Mouse (Mus musculus) lung, postnatal 4 days (tissue): ENCODE data around the gene Anapc2.

ENCODE experiments used
- DNase-seq, 2 experiments: peaks; one replicate each; pipeline ENCODE4 v3.0.0; 2021

The Anapc2 gene

DNA sequence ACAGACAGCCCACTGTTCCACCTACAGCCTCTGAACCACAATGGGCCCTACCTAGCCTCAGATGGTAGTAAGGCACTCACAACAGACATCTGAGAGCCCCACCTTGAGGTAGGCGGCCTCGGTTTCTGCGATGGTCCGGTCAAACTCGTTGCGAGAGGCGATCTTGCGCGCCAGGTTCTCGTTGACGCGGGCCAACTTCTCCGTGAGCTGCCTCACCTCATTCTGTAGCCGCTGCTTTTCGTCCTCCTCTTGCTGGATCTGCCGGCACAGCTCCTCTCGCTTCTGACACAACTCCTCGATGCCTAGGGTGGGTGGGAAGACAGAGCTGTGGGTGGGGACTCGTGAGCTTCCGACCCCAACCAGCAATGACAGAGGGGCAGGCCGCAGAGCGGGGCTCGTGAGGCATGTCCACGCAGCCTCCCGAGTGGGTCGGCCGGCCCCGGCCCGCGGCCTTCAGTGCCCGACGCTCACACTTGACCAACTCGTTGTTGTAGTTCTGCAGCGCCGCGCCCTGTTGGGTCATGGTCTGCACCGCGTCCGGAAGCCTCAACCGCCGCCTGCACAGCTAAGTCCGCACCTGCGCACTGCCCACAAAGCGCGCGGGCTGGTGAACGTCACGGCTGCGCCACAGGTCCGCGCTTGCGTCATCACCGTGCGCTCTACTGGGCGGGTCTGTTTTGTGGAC is at the start of gene Anapc2, which contains the start of gene Ssna1:
Gene Anapc2, plus strand, starts transcription at position 652 of the 685 bp plus-strand sequence.
Gene Ssna1, minus strand, starts transcription at position 612 of the 685 bp plus-strand sequence.
- DNase-seq, result peak; percentile 98 to 99

DNA sequence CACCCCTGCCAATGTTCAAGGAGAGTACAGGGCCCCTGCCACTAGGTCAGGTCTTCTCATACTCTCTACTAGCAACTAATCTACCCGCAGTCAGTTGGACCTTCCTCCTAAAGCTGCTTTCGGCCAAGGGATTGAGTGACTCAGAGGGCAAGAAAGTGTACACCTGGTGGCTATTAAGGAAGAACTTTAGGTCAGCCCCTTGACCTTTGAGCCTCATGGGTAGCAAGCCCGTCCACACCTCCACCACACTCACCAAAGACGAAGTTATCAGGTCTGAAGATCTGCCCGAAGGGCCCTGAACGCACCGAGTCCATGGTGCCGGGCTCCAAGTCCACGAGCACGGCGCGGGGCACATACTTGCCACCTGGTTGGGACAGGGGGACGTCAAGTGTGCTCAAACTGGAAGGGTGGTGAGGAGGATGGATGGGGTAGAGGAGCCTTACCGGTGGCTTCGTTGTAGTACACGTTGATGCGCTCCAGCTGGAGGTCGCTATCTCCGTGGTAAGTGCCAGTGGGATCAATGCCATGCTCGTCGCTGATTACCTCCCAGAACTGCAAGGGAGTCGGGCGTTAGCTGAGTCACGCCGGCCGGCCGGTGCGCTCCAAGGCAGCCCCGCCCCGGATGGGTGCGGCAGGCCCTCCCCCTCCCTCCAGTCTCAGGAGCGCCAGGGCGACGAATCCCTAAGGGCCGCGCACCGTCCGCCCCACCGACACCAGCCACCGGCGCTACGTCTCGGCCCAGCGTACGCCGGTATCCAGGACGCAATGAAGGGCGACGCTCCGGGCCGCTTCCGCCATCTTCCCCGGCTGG is 48.4 kb upstream of the Anapc2 start:
- peak; percentile 86 to 91 for DNase-seq

DNA sequence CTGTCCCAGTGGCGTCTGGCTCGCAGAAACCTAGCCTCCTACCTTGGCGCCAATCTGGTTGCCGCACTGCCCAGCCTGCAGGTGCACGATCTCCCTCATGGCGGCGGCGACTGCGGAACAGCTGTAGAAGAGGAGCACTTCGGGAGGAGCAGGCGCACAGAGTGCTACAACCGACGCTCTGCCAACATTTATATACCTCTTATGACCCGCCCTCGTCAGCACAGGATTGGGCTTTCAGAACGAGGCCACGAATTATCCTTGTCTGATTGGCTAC is 47.8 kb upstream of the Anapc2 start, which contains the start of gene Tubb4b:
Gene Tubb4b, minus strand, starts transcription at position 211 of the 274 bp plus-strand sequence.
- no peak for DNase-seq

DNA sequence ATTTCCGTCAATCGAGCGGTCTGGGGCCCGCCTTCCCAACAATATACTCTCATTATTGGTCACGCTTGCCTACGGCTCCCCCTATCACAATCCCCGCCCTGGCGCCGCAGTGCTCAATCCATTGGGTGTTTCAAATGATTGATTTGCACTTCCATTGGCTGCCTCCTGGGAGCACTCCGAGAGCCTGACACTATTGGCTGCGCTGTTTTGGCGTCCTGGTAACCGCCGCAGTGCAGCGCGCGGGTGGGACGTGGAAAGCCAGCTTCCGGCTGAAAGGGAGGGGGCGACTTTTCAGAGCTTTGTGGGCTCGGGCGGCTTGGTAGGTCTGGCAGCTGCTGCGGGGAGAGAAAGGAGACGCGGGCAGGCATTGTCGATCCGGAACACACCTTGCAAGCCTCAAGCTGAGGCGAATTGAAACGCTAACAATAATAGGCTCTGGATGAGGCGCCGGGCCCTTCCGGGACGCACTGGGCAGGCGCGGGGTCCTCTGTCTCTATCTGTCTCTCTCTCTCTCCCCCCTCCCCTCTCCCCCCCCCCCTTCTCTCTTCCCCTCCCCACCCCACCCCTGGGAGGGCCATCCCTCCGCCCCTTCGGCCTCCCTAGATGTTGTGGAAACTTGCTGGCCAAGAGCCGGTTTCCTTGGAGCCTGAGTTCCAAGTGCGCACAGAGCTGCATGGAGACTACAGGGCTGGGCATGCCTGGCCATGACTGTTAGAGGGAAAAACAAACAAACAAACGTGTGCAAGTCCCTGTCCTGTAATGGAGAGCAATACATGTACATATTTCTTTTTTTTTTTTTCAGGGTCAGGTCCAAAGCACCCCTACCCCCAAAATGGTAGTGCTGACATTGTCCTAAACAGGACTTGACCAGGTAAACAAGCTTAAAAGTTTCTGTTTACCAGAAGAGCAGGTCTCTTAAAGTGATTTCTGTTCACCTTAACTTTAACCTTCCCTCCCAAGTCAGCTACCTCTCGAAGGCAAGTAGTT is 47.2 kb upstream of the Anapc2 start:
- DNase-seq, result peak; percentile 98 to 100

DNA sequence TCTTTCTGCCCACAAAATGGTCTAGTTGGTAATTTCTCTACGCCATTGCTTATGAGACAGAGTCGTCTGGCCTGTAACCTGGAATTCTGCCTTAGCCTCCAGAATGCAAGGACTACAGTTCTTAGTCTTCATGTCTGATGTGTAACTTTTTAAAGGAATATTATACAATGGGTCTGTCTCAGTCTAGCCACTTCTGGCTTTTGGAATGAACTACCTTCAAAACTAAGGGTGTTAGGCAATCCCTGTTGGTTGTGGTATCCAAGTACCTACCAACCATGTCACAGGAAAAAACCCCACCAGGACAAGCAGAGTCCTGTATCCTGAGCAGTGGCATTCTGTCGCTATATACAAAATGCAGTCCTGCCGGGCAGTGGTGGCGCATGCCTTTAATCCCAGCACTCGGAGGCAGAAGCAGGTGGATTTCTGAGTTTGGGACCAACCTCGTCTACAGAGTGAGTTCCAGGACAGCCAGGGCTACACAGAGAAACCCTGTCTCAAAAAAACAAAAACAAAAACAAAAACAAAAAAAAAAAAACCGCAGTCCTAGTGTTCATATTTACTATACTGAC is 46.4 kb upstream of the Anapc2 start:
- no peak for DNase-seq

DNA sequence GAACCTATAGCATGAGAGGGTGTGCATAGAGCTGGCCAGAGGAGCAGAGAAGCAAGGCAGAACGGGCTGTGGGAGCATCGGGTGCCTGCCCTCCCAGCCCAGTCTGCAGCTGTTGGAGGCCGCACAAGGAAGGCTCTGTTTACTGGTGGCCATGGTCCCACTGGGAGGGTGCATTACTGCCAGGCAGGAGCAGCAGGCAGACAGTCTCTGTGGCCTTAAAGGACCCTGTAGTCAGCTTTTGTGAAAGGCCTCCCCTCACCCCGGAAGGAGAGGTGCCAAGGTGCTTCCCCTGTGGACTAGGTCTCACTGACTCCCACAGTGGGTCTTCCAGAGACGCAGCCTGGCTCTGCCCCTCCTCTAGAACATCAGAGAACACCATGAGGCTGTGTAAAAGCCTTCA is 45.4 kb upstream of the Anapc2 start:
- no peak for DNase-seq

DNA sequence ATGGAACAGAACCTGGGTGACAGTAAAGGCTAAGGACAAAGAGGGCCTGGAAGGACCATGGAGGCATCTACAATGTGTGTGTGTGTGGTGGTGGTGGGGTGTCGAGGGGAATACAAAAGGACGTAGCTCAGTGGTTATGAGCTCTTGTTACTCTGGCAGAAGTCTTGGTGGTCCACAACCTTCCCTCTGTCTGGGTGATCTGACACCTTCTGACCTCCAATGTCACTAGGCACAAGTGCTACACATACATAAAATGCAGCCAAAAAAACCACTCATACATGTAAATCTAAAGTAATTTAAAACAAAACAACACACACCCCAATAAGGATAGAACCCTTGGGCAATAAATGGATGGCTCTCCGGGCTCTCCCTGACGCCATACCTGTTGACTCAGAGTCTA is 44.9 kb upstream of the Anapc2 start:
- no peak for DNase-seq

DNA sequence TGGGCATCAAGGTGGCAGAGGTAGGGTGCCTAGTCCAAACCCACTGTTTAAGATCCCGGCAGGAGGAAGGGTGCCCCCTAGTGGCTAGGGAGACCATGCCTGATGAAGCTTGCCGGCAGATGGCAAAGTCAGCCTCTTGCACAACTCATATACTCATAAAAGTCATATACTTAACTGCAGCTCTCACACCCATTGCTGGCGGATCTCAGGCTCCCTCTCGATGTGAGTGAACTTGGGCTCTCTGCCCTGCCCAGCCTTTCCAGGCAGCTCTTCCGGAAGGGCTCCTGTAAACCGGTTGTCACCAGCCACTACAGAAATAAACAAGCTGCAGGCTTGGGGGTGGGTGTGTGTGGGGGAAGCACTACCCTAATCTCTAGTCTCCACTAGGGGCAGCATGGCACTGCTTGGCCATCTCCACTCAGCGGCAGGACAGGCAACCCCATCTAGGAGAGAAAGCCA is 43.8 kb upstream of the Anapc2 start:
- DNase-seq, result peak; percentile 93 to 96

DNA sequence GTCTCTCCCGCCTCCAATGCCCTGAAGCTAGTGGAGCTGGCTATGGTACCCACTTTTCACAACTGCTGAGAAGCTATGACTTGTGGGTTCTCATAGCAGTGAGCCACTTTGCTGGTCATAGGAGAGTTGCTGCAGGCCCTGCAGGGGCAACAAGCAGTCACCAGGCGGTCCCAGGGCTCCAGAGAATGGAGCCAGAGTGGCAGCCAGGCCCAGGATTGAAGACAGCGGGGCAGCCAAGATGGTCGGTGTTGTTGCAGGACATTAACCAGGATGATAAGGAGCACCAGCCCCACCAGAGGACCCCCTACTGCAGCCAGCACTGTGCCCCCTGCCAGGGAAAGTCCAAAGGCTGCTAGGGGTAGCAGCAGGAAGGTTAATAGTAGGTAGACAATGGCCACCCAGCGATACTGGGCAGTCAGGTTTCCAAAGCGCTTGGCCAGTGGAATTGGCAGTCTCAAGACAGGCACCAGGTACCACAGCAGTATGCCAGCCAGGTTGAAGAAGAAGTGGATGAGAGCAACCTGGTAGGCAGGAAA is 43.2 kb upstream of the Anapc2 start:
- no peak for DNase-seq

DNA sequence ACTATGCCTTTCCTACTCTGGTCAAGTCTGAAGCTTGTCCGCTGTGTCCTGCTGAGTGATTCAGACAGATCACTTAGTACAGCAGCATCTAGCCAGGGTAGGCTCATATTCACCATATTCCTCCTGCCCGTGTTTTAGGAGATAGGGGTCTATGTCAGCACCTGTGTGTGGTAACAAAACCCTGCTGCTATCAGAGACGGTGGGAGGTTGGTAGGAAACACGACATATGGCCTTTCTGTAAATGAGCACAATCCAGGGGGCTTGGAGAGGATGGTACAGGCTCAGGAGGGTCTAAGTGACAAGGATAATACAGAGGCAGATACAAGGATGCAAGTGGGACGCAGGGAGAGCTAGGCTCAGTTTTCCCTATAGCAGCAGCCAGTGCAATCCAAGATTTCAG is 42.7 kb upstream of the Anapc2 start:
- DNase-seq, result no peak

DNA sequence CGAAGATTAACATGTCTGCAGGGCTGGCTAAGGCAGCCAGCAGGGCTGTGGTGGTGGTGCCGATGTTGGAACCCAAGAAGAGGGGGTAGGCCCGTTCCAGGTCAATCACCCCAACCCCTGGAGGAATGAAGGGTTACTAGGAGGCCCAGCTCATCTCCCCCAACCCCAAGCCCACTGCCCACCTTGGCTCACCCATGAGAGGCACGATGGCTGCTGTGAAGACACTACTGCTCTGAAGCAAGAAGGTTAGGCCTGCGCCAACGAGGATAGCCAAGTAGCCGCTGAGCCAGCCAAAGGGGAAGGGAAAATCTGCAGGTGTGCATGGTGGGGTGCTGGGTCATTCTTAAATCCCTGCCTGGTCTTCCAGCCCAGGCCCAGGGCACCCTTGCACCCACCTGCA is 41.7 kb upstream of the Anapc2 start:
- no peak for DNase-seq

DNA sequence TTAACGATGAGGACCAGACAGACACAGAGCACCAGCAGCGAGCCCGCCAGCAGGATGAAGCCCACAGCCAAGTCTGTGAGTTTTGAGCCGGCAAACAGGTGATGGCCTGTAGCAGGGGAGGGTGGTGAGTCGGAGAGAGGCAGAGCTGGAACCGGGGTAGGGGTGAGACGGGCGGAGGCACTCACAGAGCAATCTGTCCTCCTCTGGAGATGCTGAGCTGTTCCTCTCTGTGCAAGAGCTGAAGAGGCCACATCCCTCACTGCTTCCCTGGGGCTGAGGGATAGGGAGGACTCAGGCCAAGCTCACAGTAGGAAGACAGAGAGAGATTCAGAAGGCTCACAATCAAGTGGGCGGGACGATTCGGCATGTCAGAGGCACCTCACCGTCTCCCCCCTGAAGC is 41.2 kb upstream of the Anapc2 start:
- DNase-seq, result no peak

DNA sequence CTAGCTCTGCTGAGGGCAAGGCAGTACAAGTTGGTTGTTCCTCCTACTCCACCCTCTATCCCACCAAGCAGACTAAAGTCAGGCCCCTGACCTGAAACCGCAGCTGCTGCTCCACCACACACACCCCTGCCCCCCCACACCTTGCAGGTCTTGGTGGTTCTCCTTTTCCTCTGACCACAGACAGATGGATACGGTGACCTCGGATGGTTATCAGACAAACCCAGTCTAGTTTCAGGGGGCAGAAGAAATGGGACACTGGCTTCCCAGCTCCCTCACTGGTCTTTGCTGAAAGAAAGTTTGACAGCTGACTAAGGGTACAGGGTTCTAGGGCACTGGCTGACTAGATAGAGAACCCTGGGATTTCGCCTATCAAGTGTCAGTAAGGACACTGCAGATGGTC is 38.9 kb upstream of the Anapc2 start:
- no peak for DNase-seq

DNA sequence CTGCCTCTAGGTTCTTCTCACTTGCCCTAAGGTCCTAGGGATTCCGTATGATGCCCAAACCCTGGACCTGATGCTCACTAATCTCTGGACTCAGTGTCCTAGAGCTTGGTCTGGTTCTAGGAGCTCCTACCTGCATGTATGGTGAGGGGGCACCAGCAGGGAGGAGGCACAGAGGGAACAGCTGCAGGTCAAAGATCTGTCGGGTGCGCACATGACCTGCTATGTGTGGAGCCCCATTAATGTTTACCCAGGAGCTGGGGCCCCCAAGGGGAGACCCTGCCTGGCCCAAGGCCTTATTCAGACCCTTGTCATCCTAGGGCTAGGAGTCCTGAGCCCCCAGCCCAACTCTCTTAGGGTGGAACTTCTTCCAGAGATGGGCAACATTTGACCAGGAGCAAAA is 38.2 kb upstream of the Anapc2 start, which contains the start of gene Slc34a3:
Gene Slc34a3, minus strand, starts transcription at position 315 of the 400 bp plus-strand sequence.
- DNase-seq, result no peak

DNA sequence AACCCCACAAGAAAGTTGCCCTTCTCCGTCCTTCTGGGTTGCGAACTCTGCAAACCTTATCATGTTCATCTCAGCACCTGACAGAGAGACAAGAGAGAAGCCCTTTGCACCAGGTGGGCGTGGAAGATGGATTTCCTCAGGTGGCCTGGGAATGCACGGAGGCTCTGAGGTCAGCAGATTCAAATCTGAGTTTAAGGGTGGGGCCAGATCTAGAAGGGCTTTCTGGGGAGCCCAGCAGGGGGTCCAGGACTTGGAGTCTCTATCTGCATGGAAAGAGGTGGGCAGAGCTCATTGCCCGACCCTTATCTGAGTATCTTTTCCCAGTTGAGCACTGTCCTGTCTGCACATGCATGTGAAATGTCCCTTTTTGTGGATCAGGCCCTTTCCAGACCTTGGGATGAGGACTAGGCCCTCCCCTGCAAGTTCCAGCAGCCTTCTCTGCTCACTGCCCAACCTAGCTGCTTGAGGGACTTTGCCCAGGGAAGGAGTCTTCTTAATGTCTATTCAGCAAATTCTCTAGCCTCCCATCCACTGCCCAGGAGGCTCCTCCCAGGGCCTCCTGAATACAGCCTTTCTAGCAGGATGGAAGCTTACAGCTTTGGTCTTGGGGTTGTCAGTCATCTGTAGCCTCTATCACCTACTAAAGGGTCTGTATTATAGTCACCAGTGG is 37.6 kb upstream of the Anapc2 start:
- no peak for DNase-seq

DNA sequence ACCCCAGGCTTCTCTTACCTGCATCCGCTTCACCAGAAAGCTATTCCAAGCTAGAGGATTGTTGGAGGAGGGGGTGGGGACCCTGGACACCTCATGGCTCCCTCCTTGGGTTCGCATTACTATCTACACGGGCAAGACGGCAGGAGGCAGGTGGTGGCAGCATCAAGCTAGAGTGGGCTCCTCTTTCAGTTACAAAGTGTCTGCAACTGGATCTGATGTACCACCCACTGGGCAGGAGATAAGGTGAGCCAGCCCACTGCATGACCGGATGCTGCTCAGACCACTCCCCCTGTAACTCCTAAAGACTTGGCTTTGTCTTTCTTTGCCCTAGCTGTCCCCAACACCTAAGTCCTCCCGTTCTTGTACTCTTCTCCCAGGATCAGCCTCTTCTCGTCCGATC is 35.7 kb upstream of the Anapc2 start, which contains the start of gene Rnf224:
Gene Rnf224, minus strand, starts transcription at position 174 of the 400 bp plus-strand sequence.
- no peak for DNase-seq

DNA sequence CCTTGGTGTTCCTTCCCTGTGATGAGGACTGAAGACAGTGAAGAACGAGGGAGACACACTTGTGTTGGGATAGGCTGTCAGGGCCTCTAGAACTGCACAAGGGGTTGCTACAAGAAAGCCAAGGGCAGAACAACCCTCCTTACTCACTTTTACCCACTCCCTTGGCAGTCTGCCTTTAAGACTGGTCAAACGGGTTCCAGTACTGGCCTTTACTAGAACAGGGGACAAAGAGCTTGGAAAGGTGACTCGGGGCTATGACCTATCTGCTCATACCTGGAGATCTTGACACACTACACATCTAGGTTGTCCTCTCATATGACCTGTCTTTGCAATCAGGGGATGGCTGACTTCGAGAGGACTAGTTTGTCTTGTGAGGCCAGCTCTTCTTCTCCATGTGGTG is 34.8 kb upstream of the Anapc2 start:
- peak in 1 of 2 experiments; percentile 64 for DNase-seq

DNA sequence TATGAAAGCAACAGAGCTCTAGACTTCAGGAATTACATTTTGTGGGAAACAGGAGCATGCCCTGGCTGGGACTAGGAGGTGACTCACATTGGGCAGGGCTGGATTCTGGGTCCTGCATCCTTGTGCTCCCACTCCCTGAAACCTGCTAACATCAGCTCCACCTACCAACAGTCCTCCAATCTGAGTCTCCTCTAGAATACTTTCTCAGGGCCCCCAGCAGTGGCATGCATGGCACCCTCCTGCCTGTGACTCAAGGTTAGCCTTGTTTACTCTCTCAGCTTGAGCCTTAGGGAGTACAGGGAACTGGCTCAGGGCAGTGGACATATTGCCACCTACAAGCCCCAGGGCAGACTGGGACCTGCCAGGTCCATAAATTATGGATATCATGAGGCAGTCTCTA is 34.2 kb upstream of the Anapc2 start:
- no peak for DNase-seq

DNA sequence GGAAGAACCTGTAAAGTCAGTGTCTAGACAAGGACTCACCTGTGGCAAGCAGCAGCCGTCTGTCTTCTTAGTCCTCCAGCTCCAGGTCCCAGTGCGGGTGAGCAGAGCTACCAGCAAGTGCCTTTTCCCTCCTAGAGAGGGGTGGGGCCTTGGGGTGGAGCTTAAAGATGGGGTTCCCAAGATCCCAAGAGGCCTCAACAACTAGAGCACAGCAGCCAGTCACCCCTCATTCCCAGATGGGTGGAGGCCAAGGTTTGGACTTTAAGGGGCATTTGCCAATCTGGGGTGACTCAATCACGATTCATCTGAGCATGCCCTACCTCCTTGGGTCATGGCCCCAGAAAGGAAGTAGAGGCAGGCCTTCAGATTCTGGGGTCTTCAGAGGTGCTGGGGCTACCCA is 32.5 kb upstream of the Anapc2 start:
- DNase-seq, result no peak

DNA sequence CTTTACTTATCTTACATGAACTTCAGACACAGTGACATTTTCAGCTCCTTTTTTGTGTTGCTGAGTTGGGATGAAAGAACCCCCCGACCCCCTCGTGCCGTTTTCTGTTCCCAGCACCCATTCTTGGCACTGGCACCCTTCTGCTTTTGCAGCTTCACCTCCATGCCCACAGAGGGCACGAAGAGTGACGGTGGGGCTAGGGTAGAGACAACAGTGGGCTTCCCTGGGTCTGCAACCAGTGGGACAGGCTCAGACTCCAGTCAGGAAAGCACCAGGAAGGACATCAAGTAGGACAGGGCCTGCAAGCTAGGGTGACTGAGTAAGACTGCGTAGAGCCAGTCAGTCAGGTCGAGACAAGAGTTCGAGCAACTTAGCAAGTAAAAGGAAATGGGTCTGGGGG is 32.0 kb upstream of the Anapc2 start:
- no peak for DNase-seq

DNA sequence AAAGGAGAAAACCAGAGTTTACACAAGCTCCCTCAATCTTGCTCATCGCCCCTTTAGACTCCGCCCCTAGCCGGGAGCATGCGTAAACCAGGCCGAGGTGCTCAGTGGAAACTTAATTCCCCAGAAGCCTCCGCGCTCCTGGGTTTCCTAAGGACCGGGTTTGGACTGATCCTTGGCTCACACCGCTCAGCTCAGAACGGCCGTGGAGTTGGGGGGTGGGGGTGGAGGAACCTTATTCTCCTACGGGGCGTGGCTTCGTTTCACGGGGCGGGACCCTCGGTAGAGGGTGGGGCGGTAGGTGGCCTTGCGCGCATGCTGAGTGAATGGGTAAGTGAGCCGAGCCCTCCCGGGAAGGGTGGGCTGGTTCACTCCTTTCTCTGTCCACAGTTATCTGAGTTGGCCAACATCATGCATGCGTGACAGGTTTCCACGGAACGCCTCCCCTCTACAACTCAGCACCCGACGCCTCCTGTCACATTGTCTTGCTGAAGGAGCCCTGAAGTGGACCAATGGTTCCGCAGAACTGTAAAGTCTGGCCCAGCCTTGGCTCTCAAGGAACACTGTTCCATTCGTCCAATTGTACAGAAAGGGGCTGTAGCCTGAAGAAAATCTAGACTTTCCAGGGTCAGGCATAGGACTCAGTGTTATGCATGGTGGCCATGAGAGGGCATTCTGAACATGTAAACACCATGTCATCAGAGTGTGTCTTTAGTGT is 31.4 kb upstream of the Anapc2 start:
- peak; percentile 77 to 85 for DNase-seq
